Mouse (Mus musculus): Measurements from ENCODE around the gene Fbxw2. TPM values are rescaled to one million over a fixed set of nuclear protein-coding genes. Genes with fewer than 3 reads are reported as not detected.

Gene Fbxw2
- polyA plus RNA-seq, 1 experiment, result 43.9 TPM

GRCm38 (mm10) chr2:34869680-34870079 lies 43.6 kb upstream of the Fbxw2 start:
- H3K36me3 ChIP-seq (ENCODE audit: control insufficient read depth, insufficient read depth), result peaks cover 13% of the 10 kb centered on the region
- peak overlapping the region; percentile 75 for H3K4me2 ChIP-seq (ENCODE audit: low read depth)
- peaks cover 56% of the 10 kb centered on the region for H3K79me2 ChIP-seq (ENCODE audit: control insufficient read depth, insufficient read depth)
- H3K27me3 ChIP-seq (ENCODE audit: control insufficient read depth, insufficient read depth, insufficient read length), result peaks cover 4% of the 10 kb centered on the region
- peak overlapping the region; percentile 90 for H3K4me3 ChIP-seq
- H3ac ChIP-seq (ENCODE audit: control insufficient read depth, insufficient read length), result no peak overlapping the region
- no peak for TF ChIP-seq REST (IDR thresholded peaks at IDR 0.05; ENCODE audit: insufficient read depth, insufficient read length)
- no peak for TF ChIP-seq MYOG (IDR thresholded peaks at IDR 0.05; ENCODE audit: control insufficient read depth in 1 of 3, insufficient read depth in 1 of 3, insufficient read length in 2 of 3, low read depth in 2 of 3)
- TF ChIP-seq SRF (IDR thresholded peaks at IDR 0.05; ENCODE audit: control insufficient read depth, insufficient read length, low read depth), result no peak
- TF ChIP-seq POLR2AphosphoS2 (IDR thresholded peaks at IDR 0.05; ENCODE audit: insufficient read length, low read depth), result no peak
- no peak for TF ChIP-seq USF1 (IDR thresholded peaks at IDR 0.05; ENCODE audit: low read depth)
- TF ChIP-seq MAX (IDR thresholded peaks at IDR 0.05; ENCODE audit: low read depth), result no peak
- TF ChIP-seq MYOD1 (IDR thresholded peaks at IDR 0.05; ENCODE audit: control insufficient read depth in 1 of 3, insufficient read length in 2 of 3, low read depth in 2 of 3), result no peak
- TF ChIP-seq E2F4 (IDR thresholded peaks at IDR 0.05; ENCODE audit: insufficient read depth), result no peak

GRCm38 (mm10) chr2:34857728-34858127 lies 31.6 kb upstream of the Fbxw2 start:
- H3ac ChIP-seq (ENCODE audit: control insufficient read depth, insufficient read length), result no peak overlapping the region
- no peak for TF ChIP-seq SRF (IDR thresholded peaks at IDR 0.05; ENCODE audit: control insufficient read depth, insufficient read length, low read depth)
- no peak for TF ChIP-seq TCF3 (IDR thresholded peaks at IDR 0.05; ENCODE audit: insufficient read length, low read depth)
- no peak for TF ChIP-seq USF1 (IDR thresholded peaks at IDR 0.05; ENCODE audit: low read depth)
- TF ChIP-seq MAX (IDR thresholded peaks at IDR 0.05; ENCODE audit: low read depth), result no peak
- TF ChIP-seq E2F4 (IDR thresholded peaks at IDR 0.05; ENCODE audit: insufficient read depth), result no peak
- no peak for TF ChIP-seq REST (IDR thresholded peaks at IDR 0.05; ENCODE audit: insufficient read depth, insufficient read length)
- no peak for TF ChIP-seq TCF12 (IDR thresholded peaks at IDR 0.05; ENCODE audit: insufficient read depth, poor library complexity, severe bottlenecking)
- no peak for TF ChIP-seq CEBPB (IDR thresholded peaks at IDR 0.05; ENCODE audit: insufficient read depth, poor library complexity, severe bottlenecking)
- TF ChIP-seq MYOD1 (IDR thresholded peaks at IDR 0.05; ENCODE audit: control insufficient read depth in 1 of 3, insufficient read length in 2 of 3, low read depth in 2 of 3), result no peak
- TF ChIP-seq POLR2A (IDR thresholded peaks at IDR 0.05; ENCODE audit: insufficient read length, low read depth), result no peak
- TF ChIP-seq POLR2AphosphoS2 (IDR thresholded peaks at IDR 0.05; ENCODE audit: insufficient read length, low read depth), result no peak
- TF ChIP-seq MYOG (IDR thresholded peaks at IDR 0.05; ENCODE audit: control insufficient read depth in 1 of 3, insufficient read depth in 1 of 3, insufficient read length in 2 of 3, low read depth in 2 of 3), result no peak
- no peak overlapping the region for H3K4me3 ChIP-seq
- H3K79me2 ChIP-seq (ENCODE audit: control insufficient read depth, insufficient read depth), result no peaks in the 10 kb centered on the region
- H3K36me3 ChIP-seq (ENCODE audit: control insufficient read depth, insufficient read depth), result peaks cover 83% of the 10 kb centered on the region
- H3K4me2 ChIP-seq (ENCODE audit: low read depth), result no peak overlapping the region
- H3K27me3 ChIP-seq (ENCODE audit: control insufficient read depth, insufficient read depth, insufficient read length), result no peaks in the 10 kb centered on the region

- Histone ChIP-seq H3K27me3 (ENCODE audit: control insufficient read depth, insufficient read depth, insufficient read length) (no peaks in the 10 kb centered on the region), H3K4me2 (ENCODE audit: low read depth) (no peak overlapping the region), H3K4me3 (no peak overlapping the region), H3K79me2 (ENCODE audit: control insufficient read depth, insufficient read depth) (no peaks in the 10 kb centered on the region), H3ac (ENCODE audit: control insufficient read depth, insufficient read length) (no peak overlapping the region), H3K36me3 (ENCODE audit: control insufficient read depth, insufficient read depth) (peaks cover 93% of the 10 kb centered on the region)
- TF ChIP-seq TCF3 (IDR thresholded peaks at IDR 0.05; ENCODE audit: insufficient read length, low read depth) (no peak), SRF (IDR thresholded peaks at IDR 0.05; ENCODE audit: control insufficient read depth, insufficient read length, low read depth) (no peak), E2F4 (IDR thresholded peaks at IDR 0.05; ENCODE audit: insufficient read depth) (no peak), POLR2A (IDR thresholded peaks at IDR 0.05; ENCODE audit: insufficient read length, low read depth) (no peak), TCF12 (IDR thresholded peaks at IDR 0.05; ENCODE audit: insufficient read depth, poor library complexity, severe bottlenecking) (no peak), REST (IDR thresholded peaks at IDR 0.05; ENCODE audit: insufficient read depth, insufficient read length) (no peak), MAX (IDR thresholded peaks at IDR 0.05; ENCODE audit: low read depth) (no peak), MYOD1 (IDR thresholded peaks at IDR 0.05; ENCODE audit: control insufficient read depth in 1 of 3, insufficient read length in 2 of 3, low read depth in 2 of 3) (no peak), USF1 (IDR thresholded peaks at IDR 0.05; ENCODE audit: low read depth) (no peak), POLR2AphosphoS2 (IDR thresholded peaks at IDR 0.05; ENCODE audit: insufficient read length, low read depth) (no peak), MYOG (IDR thresholded peaks at IDR 0.05; ENCODE audit: control insufficient read depth in 1 of 3, insufficient read depth in 1 of 3, insufficient read length in 2 of 3, low read depth in 2 of 3) (no peak), CEBPB (IDR thresholded peaks at IDR 0.05; ENCODE audit: insufficient read depth, poor library complexity, severe bottlenecking) (no peak)
These were observed 29.2 kb upstream of the Fbxw2 start for GRCm38 (mm10) chr2:34855265-34855664.

GRCm38 (mm10) chr2:34847702-34848101 lies 21.6 kb upstream of the Fbxw2 start:
- H3K27me3 ChIP-seq (ENCODE audit: control insufficient read depth, insufficient read depth, insufficient read length), result no peaks in the 10 kb centered on the region
- no peak overlapping the region for H3ac ChIP-seq (ENCODE audit: control insufficient read depth, insufficient read length)
- H3K79me2 ChIP-seq (ENCODE audit: control insufficient read depth, insufficient read depth), result no peaks in the 10 kb centered on the region
- H3K36me3 ChIP-seq (ENCODE audit: control insufficient read depth, insufficient read depth), result peaks cover 27% of the 10 kb centered on the region
- TF ChIP-seq MAX (IDR thresholded peaks at IDR 0.05; ENCODE audit: low read depth), result no peak
- TF ChIP-seq CEBPB (IDR thresholded peaks at IDR 0.05; ENCODE audit: insufficient read depth, poor library complexity, severe bottlenecking), result no peak
- TF ChIP-seq MYOD1 (IDR thresholded peaks at IDR 0.05; ENCODE audit: control insufficient read depth in 1 of 3, insufficient read length in 2 of 3, low read depth in 2 of 3), result no peak
- TF ChIP-seq TCF12 (IDR thresholded peaks at IDR 0.05; ENCODE audit: insufficient read depth, poor library complexity, severe bottlenecking), result no peak
- no peak for TF ChIP-seq MYOG (IDR thresholded peaks at IDR 0.05; ENCODE audit: control insufficient read depth in 1 of 3, insufficient read depth in 1 of 3, insufficient read length in 2 of 3, low read depth in 2 of 3)
- TF ChIP-seq SRF (IDR thresholded peaks at IDR 0.05; ENCODE audit: control insufficient read depth, insufficient read length, low read depth), result no peak
- TF ChIP-seq TCF3 (IDR thresholded peaks at IDR 0.05; ENCODE audit: insufficient read length, low read depth), result no peak
- no peak for TF ChIP-seq POLR2AphosphoS2 (IDR thresholded peaks at IDR 0.05; ENCODE audit: insufficient read length, low read depth)
- TF ChIP-seq USF1 (IDR thresholded peaks at IDR 0.05; ENCODE audit: low read depth), result no peak
- TF ChIP-seq E2F4 (IDR thresholded peaks at IDR 0.05; ENCODE audit: insufficient read depth), result no peak
- TF ChIP-seq REST (IDR thresholded peaks at IDR 0.05; ENCODE audit: insufficient read depth, insufficient read length), result no peak
- no peak for TF ChIP-seq POLR2A (IDR thresholded peaks at IDR 0.05; ENCODE audit: insufficient read length, low read depth)
- no peak overlapping the region for H3K4me3 ChIP-seq
- no peak overlapping the region for H3K4me2 ChIP-seq (ENCODE audit: low read depth)

All from myocyte (in vitro differentiated cells).